Mouse (Mus musculus) CH12.LX (cell line): ENCODE results near the gene Hba-a2. TPM values are rescaled to one million over a fixed set of nuclear protein-coding genes. Genes with fewer than 3 reads are reported as not detected.

Experiments
- DNase-seq: peaks from one replicate; pipeline ENCODE4 v3.0.0-alpha.2; 2013; ENCODE audit errors: extremely low read depth
- H3K27ac ChIP-seq: 2 replicates; pipeline ENCODE4 v1.5.1; 2012; ENCODE audit warnings: low read depth, mild to moderate bottlenecking, control low read depth, moderate library complexity; ENCODE audit not compliant: insufficient read depth
- H3K27me3 ChIP-seq: replicated peaks from 2 replicates; pipeline ENCODE3; 2012; ENCODE audit warnings: inconsistent platforms
- H3K36me3 ChIP-seq, 2 experiments: replicated peaks in 1 of 2; 2 replicates each; pipeline versions ENCODE3 to v1.6.1; 2012; ENCODE audit warnings: inconsistent platforms in 1 of 2, low read length in 1 of 2, mild to moderate bottlenecking in 1 of 2, mixed read lengths in 1 of 2, moderate library complexity in 1 of 2; ENCODE audit not compliant: control insufficient read depth in 1 of 2, insufficient read depth in 1 of 2
- H3K4me1 ChIP-seq, 2 experiments: 2 replicates each; pipeline ENCODE4 v1.6.1; 2012; ENCODE audit warnings: inconsistent platforms in 1 of 2, moderate library complexity in 1 of 2; ENCODE audit not compliant: insufficient read depth in 2 of 2, control insufficient read depth in 1 of 2
- H3K4me2 ChIP-seq: 2 replicates; pipeline ENCODE4 v1.6.1; 2012; ENCODE audit warnings: low read depth, mild to moderate bottlenecking, control low read depth; ENCODE audit not compliant: poor library complexity, insufficient read depth, severe bottlenecking
- H3K4me3 ChIP-seq, 3 experiments: fragments of 150-350 bp in 1 of 3; sonication (generic) in 1 of 3; replicated peaks in 1 of 3; 2 replicates each; pipeline versions ENCODE3 to v1.5.1; 2011 to 2012; ENCODE audit warnings: low read depth in 2 of 3, low read length in 2 of 3, mild to moderate bottlenecking in 2 of 3, moderate library complexity in 2 of 3, control low read depth in 1 of 3, improper control_type of control experiment in 1 of 3, inconsistent platforms in 1 of 3, mixed read lengths in 1 of 3; ENCODE audit not compliant: poor library complexity in 1 of 3
- H3K79me2 ChIP-seq: replicated peaks from 2 replicates; pipeline ENCODE4 v1.6.1; 2012; ENCODE audit warnings: mild to moderate bottlenecking, moderate library complexity; ENCODE audit not compliant: control insufficient read depth, poor library complexity, insufficient read depth, severe bottlenecking; ENCODE audit errors: extremely low read depth
- H3K9ac ChIP-seq: 2 replicates; pipeline ENCODE4 v1.6.1; 2012; ENCODE audit warnings: low read depth, mild to moderate bottlenecking, control low read depth, moderate library complexity; ENCODE audit not compliant: insufficient read depth
- H3K9me3 ChIP-seq: replicated peaks from 2 replicates; pipeline ENCODE3; 2012; ENCODE audit warnings: low read length, inconsistent platforms, mixed read lengths
- BHLHE40 ChIP-seq: IDR thresholded peaks from 2 replicates; pipeline ENCODE4 v1.6.1; 2011; ENCODE audit warnings: mild to moderate bottlenecking, low read depth, low read length, improper control_type of control experiment
- CHD2 ChIP-seq: IDR thresholded peaks from 2 replicates; pipeline ENCODE4 v1.6.1; 2011; ENCODE audit warnings: low read length, improper control_type of control experiment
- CTCF ChIP-seq, 2 experiments: IDR thresholded peaks in 1 of 2; conservative IDR thresholded peaks in 1 of 2; 2 replicates each; pipeline ENCODE4 v1.5.1; 2011 to 2012; ENCODE audit warnings: low read depth in 2 of 2, low read length in 2 of 2, improper control_type of control experiment in 1 of 2, inconsistent platforms in 1 of 2, mild to moderate bottlenecking in 1 of 2, moderate library complexity in 1 of 2
- ELF1 ChIP-seq: IDR thresholded peaks from 2 replicates; pipeline ENCODE4 v1.6.1; 2014; ENCODE audit warnings: low read depth, mild to moderate bottlenecking, inconsistent platforms, low read length, improper control_type of control experiment
- EP300 ChIP-seq: IDR thresholded peaks from 2 replicates; pipeline ENCODE4 v1.6.1; 2011; ENCODE audit warnings: low read length, improper control_type of control experiment
- ETS1 ChIP-seq: conservative IDR thresholded peaks from 2 replicates; pipeline ENCODE4 v1.6.1; 2012; ENCODE audit warnings: low read depth, mild to moderate bottlenecking, inconsistent platforms, low read length, improper control_type of control experiment, moderate library complexity
- GABPA ChIP-seq: IDR thresholded peaks from 2 replicates; pipeline ENCODE4 v1.6.1; 2012; ENCODE audit warnings: low read depth, low read length, improper control_type of control experiment, inconsistent platforms; ENCODE audit not compliant: insufficient replicate concordance
- HCFC1 ChIP-seq: IDR thresholded peaks from 2 replicates; pipeline ENCODE4 v1.6.1; 2012; ENCODE audit warnings: low read depth, mild to moderate bottlenecking, inconsistent platforms, low read length, improper control_type of control experiment
- IRF4 ChIP-seq: IDR thresholded peaks from 2 replicates; pipeline ENCODE4 v1.6.1; 2014; ENCODE audit warnings: low read depth, mild to moderate bottlenecking, inconsistent platforms, low read length, improper control_type of control experiment
- JUN ChIP-seq: IDR thresholded peaks from 2 replicates; pipeline ENCODE4 v1.6.1; 2011; ENCODE audit warnings: low read depth, mild to moderate bottlenecking, low read length, improper control_type of control experiment, moderate library complexity; ENCODE audit not compliant: insufficient read depth
- JUND ChIP-seq: conservative IDR thresholded peaks from 2 replicates; pipeline ENCODE4 v1.6.1; 2011; ENCODE audit warnings: low read depth, low read length, improper control_type of control experiment
- MAFK ChIP-seq: IDR thresholded peaks from 2 replicates; pipeline ENCODE4 v1.6.1; 2011; ENCODE audit warnings: low read length, improper control_type of control experiment; ENCODE audit not compliant: insufficient replicate concordance
- MAX ChIP-seq: IDR thresholded peaks from 2 replicates; pipeline ENCODE4 v1.6.1; 2011; ENCODE audit warnings: low read length, improper control_type of control experiment
- MAZ ChIP-seq: IDR thresholded peaks from 2 replicates; pipeline ENCODE4 v1.6.1; 2012; ENCODE audit warnings: low read depth, mild to moderate bottlenecking, inconsistent platforms, low read length, improper control_type of control experiment, moderate library complexity
- MEF2A ChIP-seq: IDR thresholded peaks from 2 replicates; pipeline ENCODE4 v1.6.1; 2014; ENCODE audit warnings: low read depth, mild to moderate bottlenecking, inconsistent platforms, low read length, improper control_type of control experiment, borderline replicate concordance
- MXI1 ChIP-seq: IDR thresholded peaks from 2 replicates; pipeline ENCODE4 v1.6.1; 2011; ENCODE audit warnings: mild to moderate bottlenecking, low read depth, low read length, improper control_type of control experiment
- NRF1 ChIP-seq: IDR thresholded peaks from 2 replicates; pipeline ENCODE4 v1.6.1; 2014; ENCODE audit warnings: low read depth, mild to moderate bottlenecking, inconsistent platforms, low read length, improper control_type of control experiment, moderate library complexity
- PAX5 ChIP-seq: IDR thresholded peaks from 2 replicates; pipeline ENCODE4 v1.6.1; 2012; ENCODE audit warnings: low read length, inconsistent platforms, mixed read lengths
- POLR2A ChIP-seq: IDR thresholded peaks from 2 replicates; pipeline ENCODE4 v1.6.1; 2011; ENCODE audit warnings: low read depth, mild to moderate bottlenecking, improper control_type of control experiment, low read length
- RAD21 ChIP-seq: IDR thresholded peaks from 2 replicates; pipeline ENCODE4 v1.6.1; 2011; ENCODE audit warnings: low read depth, mild to moderate bottlenecking, low read length, improper control_type of control experiment, moderate library complexity
- RCOR1 ChIP-seq: conservative IDR thresholded peaks from 2 replicates; pipeline ENCODE4 v1.6.1; 2012; ENCODE audit warnings: low read depth, mild to moderate bottlenecking, inconsistent platforms, low read length, improper control_type of control experiment
- SIN3A ChIP-seq: IDR thresholded peaks from 2 replicates; pipeline ENCODE4 v1.6.1; 2012; ENCODE audit warnings: low read length, improper control_type of control experiment, inconsistent platforms
- TBP ChIP-seq: conservative IDR thresholded peaks from 2 replicates; pipeline ENCODE4 v1.6.1; 2011; ENCODE audit warnings: low read depth, low read length, improper control_type of control experiment
- TCF12 ChIP-seq: IDR thresholded peaks from 2 replicates; pipeline ENCODE4 v1.6.1; 2014; ENCODE audit warnings: low read depth, mild to moderate bottlenecking, inconsistent platforms, low read length, improper control_type of control experiment
- ZC3H11A ChIP-seq: IDR thresholded peaks from 2 replicates; pipeline ENCODE4 v1.6.1; 2012; ENCODE audit warnings: low read depth, mild to moderate bottlenecking, inconsistent platforms, low read length, improper control_type of control experiment
- ZKSCAN1 ChIP-seq: IDR thresholded peaks from 2 replicates; pipeline ENCODE4 v1.6.1; 2012; ENCODE audit warnings: low read depth, inconsistent platforms, low read length, improper control_type of control experiment, borderline replicate concordance
- ZMIZ1 ChIP-seq: IDR thresholded peaks from 2 replicates; pipeline ENCODE4 v1.6.1; 2012; ENCODE audit warnings: low read depth, mild to moderate bottlenecking, inconsistent platforms, low read length, improper control_type of control experiment
- ZNF384 ChIP-seq: IDR thresholded peaks from 2 replicates; pipeline ENCODE4 v1.6.1; 2012; ENCODE audit warnings: low read depth, low read length, improper control_type of control experiment, inconsistent platforms
- dilution Hi-C: fragments of 300-500 bp; cut with MboI; formaldehyde crosslinking; loops from 2 replicates; pipeline ENCODE4 v1.14.3; 2020; ENCODE audit warnings: low sequenced_read_pairs; ENCODE audit not compliant: extremely low pct_unique_long_range_greater_than_20kb, extremely low pct_ligation_motif_present
- in situ Hi-C: fragments of 300-500 bp; cut with MboI; formaldehyde crosslinking; loops from 3 replicates; pipeline ENCODE4 v1.14.3; 2019; ENCODE audit warnings: low sequenced_read_pairs, low pct_ligation_motif_present, low pct_unique_long_range_greater_than_20kb, mixed read lengths
- polyA plus RNA-seq: library from polyadenylated mRNA; unstranded; fragments of >175 nt; gene quantifications from 2 replicates; pipeline ENCODE4 v1.2.1, GENCODE M21; 2012; ENCODE audit warnings: low read depth; ENCODE audit not compliant: insufficient read length
- total RNA-seq, 2 experiments: library from RNA; depleted of rRNA; stranded (reverse); fragments of 300-350 nt in 1 of 2; fragments of >200 nt in 1 of 2; gene quantifications; 2 replicates each; pipeline ENCODE4 v1.2.3; 2012 to 2014

Hba-a2 gene
- total and polyA plus RNA-seq, 3 experiments, result 2.9 to 10.3 (median 4.6) TPM

DNA sequence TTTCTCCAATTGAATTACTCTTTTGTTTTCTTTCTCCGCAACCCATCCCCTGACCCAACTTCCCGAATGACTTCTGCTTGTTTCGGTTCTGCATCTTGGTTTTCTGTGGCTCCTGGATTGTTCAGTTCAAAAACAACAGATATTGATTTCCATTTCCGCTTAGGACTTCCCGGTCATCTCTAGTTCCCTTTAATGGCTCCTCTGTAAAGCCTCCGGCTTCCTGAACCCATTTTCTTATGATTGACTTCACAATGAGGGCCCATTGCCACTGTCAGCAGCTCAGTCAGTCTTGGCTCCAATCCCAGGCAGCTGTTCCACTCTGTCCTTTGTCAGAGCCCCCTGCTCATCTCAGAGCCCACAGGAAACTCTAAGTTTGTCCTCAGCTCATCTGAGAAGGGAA lies 34.8 kb downstream of the Hba-a2 start:
- H3K27ac ChIP-seq, result no peak overlapping the region
- in situ Hi-C loops (no loop called here), dilution Hi-C loops (no loop called here)
- no peaks in the 10 kb centered on the region for H3K36me3 ChIP-seq
- DNase-seq, result peak; percentile 49
- peaks cover 8% of the 10 kb centered on the region for H3K27me3 ChIP-seq
- H3K4me3 ChIP-seq, result no peak overlapping the region
- peaks cover 5 to 13% of the 10 kb centered on the region in 2 experiments for H3K4me1 ChIP-seq
- H3K4me2 ChIP-seq, result peak overlapping the region; percentile 59
- no peaks in the 10 kb centered on the region for H3K79me2 ChIP-seq
- TF ChIP-seq TCF12 (0 out of 2 replicates have a peak, but pooled peaks have one; percentile 47), MAZ (0 out of 2 replicates have a peak, but pooled peaks have one; percentile 26), ZKSCAN1 (no peak), JUN (peak; percentile 58), MAX (no peak), GABPA (no peak), HCFC1 (peak; percentile 43), JUND (peak; percentile 35; the same call in 1 of the 2 replicates), PAX5 (no peak), TBP (no peak), ZNF384 (no peak), NRF1 (no peak), ELF1 (peak; percentile 61), SIN3A (peak; percentile 75), ZMIZ1 (no peak), ZC3H11A (no peak), RCOR1 (peak; percentile 86), CTCF (conservative IDR thresholded peaks at IDR 0.05 in 1 of 2, IDR thresholded peaks at IDR 0.05 in 1 of 2; ENCODE audit: low read depth in 2 of 2, low read length in 2 of 2) (no peak), CHD2 (peak; percentile 65), MEF2A (peak; percentile 53; the same call in 1 of the 2 replicates), MXI1 (no peak), POLR2A (no peak), ETS1 (0 out of 2 replicates have a peak, but pooled peaks have one; percentile 37), IRF4 (peak; percentile 94), MAFK (0 out of 2 replicates have a peak, but pooled peaks have one; percentile 29), RAD21 (no peak), BHLHE40 (peak; percentile 64), EP300 (peak; percentile 96)
- TF ChIP-seq, all 38 proteins: peak for 15
- H3K9ac ChIP-seq, result no peak overlapping the region
- H3K9me3 ChIP-seq, result peaks cover 3% of the 10 kb centered on the region
